15 mouse cellular contexts compared by ENCODE assay signal in the genomic region with DNA sequence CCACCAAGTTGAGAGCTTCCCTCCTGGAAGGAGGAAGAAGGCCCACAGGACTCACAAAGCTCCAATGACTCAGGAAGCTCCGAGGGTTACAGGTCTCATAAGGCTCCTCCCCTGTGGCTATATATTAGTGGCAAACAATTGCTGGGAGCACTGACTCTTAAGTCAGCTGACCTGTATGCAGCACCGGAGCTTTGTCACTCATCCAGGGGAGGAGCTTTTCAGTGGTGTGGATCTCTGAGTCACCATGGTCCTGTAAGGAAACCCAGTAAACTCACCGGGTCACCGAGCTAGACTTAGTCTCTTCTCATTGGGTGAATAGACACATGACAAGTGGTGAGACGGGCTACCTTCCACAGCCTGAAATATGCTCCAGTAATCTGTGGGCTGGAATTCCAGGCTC. TPM values are rescaled to one million over a fixed set of nuclear protein-coding genes. Genes with fewer than 3 reads are reported as not detected.
DNase-seq lines count a peak whose midpoint lies in the region; ATAC-seq and TF ChIP-seq lines count a peak whose summit lies in the region.
"Had no signal": no experiment of that assay in that cellular context is flagged by ENCODE, and none has a peak within 500 bp of the region (broad histone marks: within the 10 kb centered on the region; RNA-seq: fewer than 3 reads in every experiment).

No protein-coding gene starts in this region.

- no peaks in the 10 kb centered on the region for H3K36me3 ChIP-seq in embryonic facial prominence, embryonic 14.5 days (ENCODE audit: control insufficient read depth, insufficient read depth, low read length)
- no peaks in the 10 kb centered on the region for H3K36me3 ChIP-seq in embryonic facial prominence, embryonic 10.5 days (replicated peaks)
- H3K36me3 ChIP-seq in small intestine, adult 2 months (ENCODE audit: control insufficient read depth, insufficient read depth, low read length), result no peaks in the 10 kb centered on the region
- H3K36me3 ChIP-seq: heart, embryonic 12.5 days; kidney, embryonic 15.5 days; limb, embryonic 15.5 days had no signal

- no peak overlapping the region for H3K4me3 ChIP-seq in embryonic facial prominence, embryonic 14.5 days (ENCODE audit: low read depth, low read length)
- no peak overlapping the region for H3K4me3 ChIP-seq in embryonic facial prominence, embryonic 10.5 days
- no peak overlapping the region for H3K4me3 ChIP-seq in small intestine, adult 2 months (ENCODE audit: low read depth, low read length)
- H3K4me3 ChIP-seq: heart, embryonic 12.5 days; kidney, embryonic 15.5 days; limb, embryonic 15.5 days had no signal

- DNase-seq in embryonic facial prominence, embryonic 14.5 days (ENCODE audit: low spot score), result peak; percentile 10
- DNase-seq in embryonic facial prominence, embryonic 10.5 days (ENCODE audit: low spot score), result no peak
- peak; percentile 86 for DNase-seq in 416B (ENCODE audit: low read depth)
- peak; percentile 20 to 39 for DNase-seq in adrenal gland, postnatal 36 days
- DNase-seq in layer of hippocampus, postnatal 10 days (ENCODE audit: low spot score in 2 of 2), result no peak
- no peak for DNase-seq in retina, postnatal 1 day
- DNase-seq: cerebellum, postnatal 14 days; thymus, postnatal 25 days had no signal

- no peak overlapping the region for H3K9ac ChIP-seq in embryonic facial prominence, embryonic 14.5 days (ENCODE audit: low read depth, low read length)
- H3K9ac ChIP-seq: heart, embryonic 12.5 days; kidney, embryonic 15.5 days; limb, embryonic 15.5 days had no signal

- H3K4me1 ChIP-seq in embryonic facial prominence, embryonic 14.5 days (ENCODE audit: control insufficient read depth, insufficient read depth, low read length), result no peaks in the 10 kb centered on the region
- H3K4me1 ChIP-seq in embryonic facial prominence, embryonic 10.5 days, result no peaks in the 10 kb centered on the region
- H3K4me1 ChIP-seq in small intestine, adult 2 months (ENCODE audit: control insufficient read depth, insufficient read depth, insufficient read length, low read length), result peaks cover 2% of the 10 kb centered on the region; the same call in 1 of the 2 replicates
- H3K4me1 ChIP-seq: limb, embryonic 15.5 days had no signal

- no peak for TF ChIP-seq CTCF in small intestine, adult 2 months (IDR thresholded peaks at IDR 0.05; ENCODE audit: extremely low read depth, insufficient read length, insufficient replicate concordance, low read depth, low read length)

- TF ChIP-seq POLR2A in small intestine, adult 2 months (IDR thresholded peaks at IDR 0.05; ENCODE audit: low read depth, low read length), result no peak

- H3K9me3 ChIP-seq in embryonic facial prominence, embryonic 14.5 days (ENCODE audit: control insufficient read depth, low read length), result no peaks in the 10 kb centered on the region
- H3K9me3 ChIP-seq in embryonic facial prominence, embryonic 10.5 days, result no peaks in the 10 kb centered on the region
- H3K9me3 ChIP-seq: heart, embryonic 12.5 days; kidney, embryonic 15.5 days; limb, embryonic 15.5 days had no signal

- H3K27ac ChIP-seq in embryonic facial prominence, embryonic 14.5 days (replicated peaks; ENCODE audit: low read depth, low read length), result no peak overlapping the region
- no peak overlapping the region for H3K27ac ChIP-seq in embryonic facial prominence, embryonic 10.5 days (replicated peaks)
- peak overlapping the region; percentile 53; the same call in 1 of the 2 replicates for H3K27ac ChIP-seq in small intestine, adult 2 months (ENCODE audit: insufficient read depth, low read depth, low read length)
- H3K27ac ChIP-seq: hindbrain, postnatal 0 days; kidney, embryonic 15.5 days; limb, embryonic 15.5 days had no signal

- peak; percentile 37; the same call in 1 of the 2 replicates for ATAC-seq in embryonic facial prominence, embryonic 14.5 days (ENCODE audit: low read depth)
- ATAC-seq: forebrain, embryonic 16.5 days; hindbrain, postnatal 0 days had no signal

- no peaks in the 10 kb centered on the region for H3K27me3 ChIP-seq in embryonic facial prominence, embryonic 14.5 days (replicated peaks; ENCODE audit: control insufficient read depth, insufficient read depth, low read length)
- no peaks in the 10 kb centered on the region for H3K27me3 ChIP-seq in embryonic facial prominence, embryonic 10.5 days (replicated peaks; ENCODE audit: low read depth, poor library complexity, severe bottlenecking)
- H3K27me3 ChIP-seq in small intestine, adult 2 months (ENCODE audit: control insufficient read depth, insufficient read depth, low read length), result no peaks in the 10 kb centered on the region
- H3K27me3 ChIP-seq: heart, embryonic 12.5 days; kidney, embryonic 15.5 days; limb, embryonic 15.5 days had no signal

- WGBS in embryonic facial prominence, embryonic 14.5 days, result 85% methylated on average over 5 of the region's 5 CpGs
- 79% methylated on average over 5 of the region's 5 CpGs for WGBS in embryonic facial prominence, embryonic 10.5 days
- 29% methylated on average over 5 of the region's 5 CpGs for WGBS in small intestine, adult 2 months

- no peak overlapping the region for H3K4me2 ChIP-seq in embryonic facial prominence, embryonic 14.5 days (ENCODE audit: low read depth, low read length)
- H3K4me2 ChIP-seq: heart, embryonic 12.5 days; kidney, embryonic 15.5 days; limb, embryonic 15.5 days had no signal

RNA-seq across cellular contexts. Expression of a gene that starts 29.0 kb away (rescaled TPM):
- 19.0 and 19.6 TPM in 2 replicates for polyA plus RNA-seq in embryonic facial prominence, embryonic 14.5 days (2014; fragmentation: Nextera tagmentation; extraction: Ambion mirVana)
- 18.4 and 20.6 TPM in 2 replicates for polyA plus RNA-seq in embryonic facial prominence, embryonic 10.5 days (2016; fragmentation: Nextera tagmentation; extraction: Ambion mirVana)
- total RNA-seq in adrenal gland, postnatal 36 days (2021), result 10 to 100 TPM; 61.5 to 64.7 TPM
- polyA plus RNA-seq in small intestine, adult 2 months (2012; rRNA removed), result 3.2 and 9.4 TPM in 2 replicates
- 10 to 100 TPM; 41.8 to 45.5 TPM for total RNA-seq in layer of hippocampus, postnatal 10 days (2021)

RNA-seq across cellular contexts. Expression of a gene that starts 42.6 kb away (rescaled TPM):
- polyA plus RNA-seq in embryonic facial prominence, embryonic 14.5 days (2014; fragmentation: Nextera tagmentation; extraction: Ambion mirVana), result 21.3 and 25.8 TPM in 2 replicates
- 9.1 and 12.3 TPM in 2 replicates for polyA plus RNA-seq in embryonic facial prominence, embryonic 10.5 days (2016; fragmentation: Nextera tagmentation; extraction: Ambion mirVana)
- 1 to 10 TPM; 3.7 to 6.2 TPM for total RNA-seq in adrenal gland, postnatal 36 days (2021)
- polyA plus RNA-seq in small intestine, adult 2 months (2012; rRNA removed), result 1.7 and 6.9 TPM in 2 replicates
- total RNA-seq in layer of hippocampus, postnatal 10 days (2021), result 10 to 100 TPM; 43.7 to 44.0 TPM
- total RNA-seq: hematopoietic stem cell, adult 5-6 weeks had no signal

Comparison
In these comparisons a context has a peak if more than half of its experiments do, and no peak if none do; other contexts are left out.
1. DNase-seq: peak in embryonic facial prominence, embryonic 14.5 days (single experiment), 416B (single experiment) and adrenal gland, postnatal 36 days (2 of 2); none in embryonic facial prominence, embryonic 10.5 days (single experiment), layer of hippocampus, postnatal 10 days (0 of 2) and retina, postnatal 1 day (single experiment).